Mouse (Mus musculus) kidney, adult 2 months (tissue): ENCODE data around the gene Ift43. TPM values are rescaled to one million over a fixed set of nuclear protein-coding genes. Genes with fewer than 3 reads are reported as not detected.
A peak's percentile ranks its signal among the peaks of the same experiment; 100 is the strongest.

Experiments used
- DNase-seq: peaks from one replicate; pipeline ENCODE4 v3.0.0; 2021
- H3K27ac ChIP-seq: fragments of 200-500 bp; 2 replicates; pipeline ENCODE4 v1.5.1; 2012; ENCODE audit warnings: low read depth, low read length, control low read depth, inconsistent platforms; ENCODE audit not compliant: insufficient read depth
- H3K27me3 ChIP-seq: fragments of 200-500 bp; replicated peaks from 2 replicates; pipeline ENCODE4 v1.6.1; 2012; ENCODE audit warnings: mild to moderate bottlenecking, moderate library complexity, low read length, inconsistent platforms; ENCODE audit not compliant: control insufficient read depth, insufficient read depth
- H3K36me3 ChIP-seq: fragments of 200-500 bp; 2 replicates; pipeline ENCODE4 v1.6.1; 2012; ENCODE audit warnings: mild to moderate bottlenecking, moderate library complexity, low read length, inconsistent platforms; ENCODE audit not compliant: control insufficient read depth, insufficient read depth
- H3K4me1 ChIP-seq: fragments of 200-500 bp; 2 replicates; pipeline ENCODE4 v1.6.1; 2011; ENCODE audit warnings: low read length; ENCODE audit not compliant: control insufficient read depth, insufficient read depth
- H3K4me3 ChIP-seq: fragments of 200-500 bp; 2 replicates; pipeline ENCODE4 v1.5.1; 2011; ENCODE audit warnings: mild to moderate bottlenecking, low read depth, low read length, control low read depth; ENCODE audit not compliant: insufficient read depth
- CTCF ChIP-seq: fragments of 200-500 bp; conservative IDR thresholded peaks from 2 replicates; pipeline ENCODE4 v1.5.1; 2011; ENCODE audit warnings: low read depth, mild to moderate bottlenecking, control low read depth, low read length, moderate library complexity, mixed read lengths; ENCODE audit not compliant: insufficient read depth, insufficient read length
- POLR2A ChIP-seq: fragments of 200-500 bp; IDR thresholded peaks from one replicate; pipeline ENCODE4 v1.6.1; 2011; ENCODE audit warnings: low read depth, low read length, control low read depth
- WGBS: fragments of 180-500 bp; shearing (Covaris S2); methylation state at CpG from one replicate; pipeline ENCODE4 v1.1.7; 2018; 5-methylcytosine and 5-hydroxymethylcytosine counted together
- polyA plus RNA-seq: library from polyadenylated mRNA; depleted of rRNA; stranded (reverse); fragments of >200 nt; gene quantifications from 2 replicates; pipeline ENCODE4 v1.2.3, GENCODE M21; 2012

The Ift43 gene
- polyA plus RNA-seq, 1 experiment: 27.3 TPM

- DNase-seq: no peak
- H3K4me3 ChIP-seq: no peak overlapping the region
- WGBS: 86% methylated on average over 9 of the region's 9 CpGs
- H3K27me3 ChIP-seq: no peaks in the 10 kb centered on the region
- TF ChIP-seq POLR2A (no peak), CTCF (no peak)
- H3K36me3 ChIP-seq: no peaks in the 10 kb centered on the region
- peaks cover 27% of the 10 kb centered on the region for H3K4me1 ChIP-seq
- no peak overlapping the region for H3K27ac ChIP-seq
These were observed 23.7 kb downstream of the Ift43 start for GRCm38 (mm10) chr12:86106086-86106485.

GRCm38 (mm10) chr12:86107645-86108044, 25.3 kb downstream of the Ift43 start:
- no peak overlapping the region for H3K27ac ChIP-seq
- no peaks in the 10 kb centered on the region for H3K36me3 ChIP-seq
- peaks cover 22% of the 10 kb centered on the region for H3K4me1 ChIP-seq
- no peak for DNase-seq
- H3K4me3 ChIP-seq: no peak overlapping the region
- no peaks in the 10 kb centered on the region for H3K27me3 ChIP-seq
- TF ChIP-seq POLR2A (no peak), CTCF (no peak)
- 74% methylated on average over 7 of the region's 7 CpGs for WGBS

DNA sequence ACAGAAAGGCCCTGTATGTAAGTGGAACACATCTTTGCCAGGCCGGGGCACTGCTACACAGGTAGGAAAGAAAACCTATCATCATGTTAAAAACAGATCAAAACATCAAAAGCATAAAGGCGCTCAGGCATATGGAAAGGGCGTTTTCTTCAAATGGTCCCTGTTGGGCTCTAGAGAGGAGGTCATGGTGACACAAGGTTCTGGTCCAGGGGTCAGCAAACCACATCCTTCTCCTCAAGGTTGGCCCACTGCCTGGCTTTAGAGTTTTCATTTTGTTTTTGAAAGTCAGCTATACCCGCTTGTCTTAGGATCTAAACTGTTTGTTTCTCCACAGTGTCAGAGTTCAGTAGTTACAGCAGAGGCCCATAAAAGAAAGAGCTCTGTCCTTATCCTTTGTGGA, 27.2 kb downstream of the Ift43 start:
- Histone ChIP-seq H3K27ac (no peak overlapping the region), H3K36me3 (no peaks in the 10 kb centered on the region), H3K4me1 (peaks cover 12% of the 10 kb centered on the region; the same call in 1 of the 2 replicates), H3K27me3 (no peaks in the 10 kb centered on the region), H3K4me3 (no peak overlapping the region)
- no peak for TF ChIP-seq CTCF
- no peak for TF ChIP-seq POLR2A
- 46% methylated on average over 4 of the region's 4 CpGs for whole genome bisulfite sequencing
- peak; percentile 60 for DNase-seq

DNA sequence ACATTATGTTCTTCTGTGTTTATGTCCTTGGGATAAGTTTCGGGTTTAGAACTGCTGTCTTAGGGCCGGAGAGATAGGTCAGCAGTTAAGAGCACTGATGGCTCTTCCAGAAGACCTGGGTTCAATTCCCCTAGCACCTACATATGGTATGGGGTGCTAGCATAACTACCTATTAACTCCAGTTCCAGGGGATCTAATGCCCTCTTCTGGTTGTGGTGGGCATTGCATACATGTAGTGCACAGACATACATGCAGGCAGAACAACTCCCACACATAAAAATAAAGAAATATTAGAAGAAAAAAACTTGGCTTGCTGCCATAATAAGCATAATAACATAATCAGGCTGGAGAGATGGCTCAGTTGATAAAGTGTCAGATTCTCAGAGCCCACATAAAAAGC, 28.3 kb downstream of the Ift43 start:
- DNase-seq: peak; percentile 63
- H3K27ac ChIP-seq: no peak overlapping the region
- no peaks in the 10 kb centered on the region for H3K27me3 ChIP-seq
- peaks cover 3% of the 10 kb centered on the region; the same call in 1 of the 2 replicates for H3K4me1 ChIP-seq
- TF ChIP-seq POLR2A: no peak
- TF ChIP-seq CTCF: no peak
- no peak overlapping the region for H3K4me3 ChIP-seq
- H3K36me3 ChIP-seq: no peaks in the 10 kb centered on the region
- 92% methylated on average over 2 of the region's 2 CpGs for WGBS

- no peak for DNase-seq
- Histone ChIP-seq H3K27me3 (no peaks in the 10 kb centered on the region), H3K4me1 (no peaks in the 10 kb centered on the region), H3K36me3 (no peaks in the 10 kb centered on the region), H3K4me3 (no peak overlapping the region), H3K27ac (no peak overlapping the region)
- WGBS: 81% methylated on average over 15 of the region's 15 CpGs
- TF ChIP-seq CTCF (no peak), POLR2A (no peak)
These were observed 34.0 kb downstream of the Ift43 start for GRCm38 (mm10) chr12:86116295-86116835.

DNA sequence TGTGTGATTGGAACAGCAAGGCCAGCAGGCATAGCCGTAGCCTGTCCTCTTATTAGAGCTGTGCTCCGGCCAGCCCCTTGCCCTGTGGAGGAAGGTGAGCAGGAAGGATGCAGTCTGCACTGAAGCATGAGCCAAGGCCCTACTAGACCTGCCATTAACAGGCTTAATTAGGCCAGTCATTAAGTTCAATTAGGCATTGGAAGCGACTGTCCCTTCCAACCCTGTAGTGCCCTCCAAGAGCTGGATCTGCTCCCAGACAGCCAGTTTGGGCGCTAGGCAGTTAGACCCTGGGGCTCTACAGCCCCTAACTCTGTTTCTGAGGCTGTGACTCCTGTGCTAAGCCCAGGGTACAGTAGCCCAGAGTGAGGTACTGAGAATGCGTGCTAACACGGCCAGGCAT, 41.7 kb downstream of the Ift43 start:
- no peak overlapping the region for H3K4me3 ChIP-seq
- TF ChIP-seq POLR2A (no peak), CTCF (no peak)
- H3K4me1 ChIP-seq: 0 out of 2 replicates have a peak, but pooled peaks cover 6% of the 10 kb centered on the region
- no peaks in the 10 kb centered on the region for H3K27me3 ChIP-seq
- H3K36me3 ChIP-seq: no peaks in the 10 kb centered on the region
- no peak for DNase-seq
- WGBS: 84% methylated on average over 6 of the region's 6 CpGs
- no peak overlapping the region for H3K27ac ChIP-seq

DNA sequence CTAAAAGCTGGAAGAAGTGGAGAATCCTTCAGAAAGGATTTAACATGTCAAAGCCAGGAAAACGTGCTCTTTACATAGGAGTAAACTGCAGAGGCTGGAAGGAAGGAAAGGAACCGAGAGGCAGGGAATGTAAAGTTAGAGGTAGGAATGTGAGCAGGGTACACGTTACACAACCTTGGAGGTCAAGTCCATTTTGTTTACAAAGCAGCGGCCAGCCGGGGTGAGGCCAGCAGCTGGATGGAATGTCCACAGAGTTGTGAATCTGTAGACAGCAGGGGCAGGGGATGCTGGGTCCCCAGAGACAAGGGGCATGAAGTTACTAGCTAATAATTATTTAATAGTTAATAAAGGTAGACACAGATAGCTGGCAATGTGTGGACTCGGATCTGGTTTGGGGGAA, 45.8 kb downstream of the Ift43 start:
- peak; percentile 85 for DNase-seq
- Histone ChIP-seq H3K36me3 (no peaks in the 10 kb centered on the region), H3K27ac (peak overlapping the region; percentile 18), H3K4me3 (no peak overlapping the region), H3K4me1 (no peaks in the 10 kb centered on the region), H3K27me3 (no peaks in the 10 kb centered on the region)
- TF ChIP-seq POLR2A (no peak), CTCF (no peak)
- 32% methylated on average over 6 of the region's 6 CpGs for WGBS
